Comparison of ENCODE assay signal across 9 mouse cellular contexts in genomic region chr7:113653130-113653529, GRCm38 (mm10).
DNase-seq lines count a peak whose midpoint lies in the region; ATAC-seq and TF ChIP-seq lines count a peak whose summit lies in the region.
"Had no signal": no experiment of that assay in that cellular context is flagged by ENCODE, and none has a peak within 500 bp of the region (broad histone marks: within the 10 kb centered on the region; RNA-seq: fewer than 3 reads in every experiment).

No protein-coding gene starts in this region.

- 26% methylated on average over 5 of the region's 5 CpGs for WGBS in forebrain, embryonic 11.5 days
- WGBS in forebrain, embryonic 15.5 days, result 26% methylated on average over 5 of the region's 5 CpGs
- WGBS in midbrain, embryonic 14.5 days, result 27% methylated on average over 5 of the region's 5 CpGs
- WGBS in midbrain, embryonic 13.5 days, result 25% methylated on average over 5 of the region's 5 CpGs

- H3K9me3 ChIP-seq in forebrain, embryonic 11.5 days (ENCODE audit: control insufficient read depth, low read length), result no peaks in the 10 kb centered on the region
- H3K9me3 ChIP-seq in forebrain, embryonic 15.5 days, result no peaks in the 10 kb centered on the region
- no peaks in the 10 kb centered on the region for H3K9me3 ChIP-seq in midbrain, embryonic 14.5 days (ENCODE audit: control insufficient read depth, low read length)
- H3K9me3 ChIP-seq in midbrain, embryonic 13.5 days, result no peaks in the 10 kb centered on the region
- H3K9me3 ChIP-seq: midbrain, embryonic 12.5 days had no signal

- peak; percentile 75 for TF ChIP-seq CTCF in brain, embryonic 14.5 days (IDR thresholded peaks at IDR 0.05; ENCODE audit: borderline replicate concordance, extremely low read depth, insufficient read depth, insufficient read length)
- TF ChIP-seq CTCF in embryonic fibroblast, embryonic 13.5 days (IDR thresholded peaks at IDR 0.05; ENCODE audit: borderline replicate concordance, insufficient read depth, low read length), result peak; percentile 54; the same call in 1 of the 2 replicates
- TF ChIP-seq CTCF in left cerebral cortex, adult 2 months (IDR thresholded peaks at IDR 0.05), result peak; percentile 70

- no peak overlapping the region for H3K4me2 ChIP-seq in forebrain, embryonic 11.5 days (ENCODE audit: low read depth, low read length, severe bottlenecking)
- no peak overlapping the region for H3K4me2 ChIP-seq in forebrain, embryonic 15.5 days (replicated peaks)
- H3K4me2 ChIP-seq in midbrain, embryonic 14.5 days (ENCODE audit: low read length), result no peak overlapping the region
- H3K4me2 ChIP-seq in midbrain, embryonic 13.5 days (replicated peaks), result no peak overlapping the region
- H3K4me2 ChIP-seq: midbrain, embryonic 12.5 days had no signal

- TF ChIP-seq POLR2A in brain, embryonic 14.5 days (IDR thresholded peaks at IDR 0.05; ENCODE audit: borderline replicate concordance, extremely low read depth, insufficient read depth, insufficient read length, poor library complexity, severe bottlenecking), result no peak
- TF ChIP-seq POLR2A in embryonic fibroblast, embryonic 13.5 days (IDR thresholded peaks at IDR 0.05; ENCODE audit: low read depth, low read length), result no peak

- intact Hi-C loops in left cerebral cortex, adult 2 months (cut with DNase I), result no loop called here

- H3K27me3 ChIP-seq in forebrain, embryonic 11.5 days (ENCODE audit: control insufficient read depth, insufficient read depth, low read length), result no peaks in the 10 kb centered on the region
- no peaks in the 10 kb centered on the region for H3K27me3 ChIP-seq in forebrain, embryonic 15.5 days
- no peaks in the 10 kb centered on the region for H3K27me3 ChIP-seq in midbrain, embryonic 14.5 days (ENCODE audit: control insufficient read depth, insufficient read depth, low read length)
- no peaks in the 10 kb centered on the region for H3K27me3 ChIP-seq in midbrain, embryonic 13.5 days
- H3K27me3 ChIP-seq in splenic B cell, adult 2 months (ENCODE audit: control insufficient read depth, insufficient read depth, low read length, poor library complexity, severe bottlenecking), result no peaks in the 10 kb centered on the region
- H3K27me3 ChIP-seq: midbrain, embryonic 12.5 days had no signal

- H3K36me3 ChIP-seq in forebrain, embryonic 11.5 days (ENCODE audit: control insufficient read depth, insufficient read depth, low read length), result no peaks in the 10 kb centered on the region
- H3K36me3 ChIP-seq in forebrain, embryonic 15.5 days, result no peaks in the 10 kb centered on the region
- no peaks in the 10 kb centered on the region for H3K36me3 ChIP-seq in midbrain, embryonic 14.5 days (ENCODE audit: control insufficient read depth, insufficient read depth, low read length)
- no peaks in the 10 kb centered on the region for H3K36me3 ChIP-seq in midbrain, embryonic 13.5 days
- no peaks in the 10 kb centered on the region for H3K36me3 ChIP-seq in splenic B cell, adult 2 months (ENCODE audit: control insufficient read depth, insufficient read depth, low read length, poor library complexity, severe bottlenecking)
- H3K36me3 ChIP-seq: midbrain, embryonic 12.5 days had no signal

- H3K9ac ChIP-seq in forebrain, embryonic 11.5 days (ENCODE audit: low read length), result no peak overlapping the region
- no peak overlapping the region for H3K9ac ChIP-seq in forebrain, embryonic 15.5 days (replicated peaks)
- H3K9ac ChIP-seq in midbrain, embryonic 14.5 days (replicated peaks; ENCODE audit: low read length), result no peak overlapping the region
- H3K9ac ChIP-seq in midbrain, embryonic 13.5 days (replicated peaks), result no peak overlapping the region
- H3K9ac ChIP-seq: midbrain, embryonic 12.5 days had no signal

- DNase-seq in forebrain, embryonic 11.5 days (ENCODE audit: low spot score), result peak; percentile 68
- DNase-seq in midbrain, embryonic 14.5 days, result peak; percentile 69
- peak; percentile 35 for DNase-seq in brain, embryonic 14.5 days (ENCODE audit: low read depth)
- DNase-seq in left cerebral cortex, adult 2 months (ENCODE audit: extremely low spot score in 1 of 2, low spot score in 2 of 2), result peak; percentile 19 to 39
- DNase-seq in splenic B cell, adult 2 months (ENCODE audit: low read depth, low spot score), result peak; percentile 25

- no peak overlapping the region for H3K4me3 ChIP-seq in forebrain, embryonic 11.5 days (ENCODE audit: low read depth, low read length)
- no peak overlapping the region for H3K4me3 ChIP-seq in forebrain, embryonic 15.5 days
- no peak overlapping the region for H3K4me3 ChIP-seq in midbrain, embryonic 14.5 days (replicated peaks; ENCODE audit: low read depth, low read length)
- no peak overlapping the region for H3K4me3 ChIP-seq in midbrain, embryonic 13.5 days (replicated peaks)
- H3K4me3 ChIP-seq in embryonic fibroblast, embryonic 13.5 days (ENCODE audit: insufficient read depth, low read length), result no peak overlapping the region
- no peak overlapping the region for H3K4me3 ChIP-seq in left cerebral cortex, adult 2 months
- H3K4me3 ChIP-seq: midbrain, embryonic 12.5 days had no signal

- H3K4me1 ChIP-seq in forebrain, embryonic 11.5 days (replicated peaks; ENCODE audit: control insufficient read depth, insufficient read depth, low read length), result no peaks in the 10 kb centered on the region
- H3K4me1 ChIP-seq in forebrain, embryonic 15.5 days, result no peaks in the 10 kb centered on the region
- H3K4me1 ChIP-seq in midbrain, embryonic 14.5 days (ENCODE audit: control insufficient read depth, insufficient read depth, low read length), result no peaks in the 10 kb centered on the region
- H3K4me1 ChIP-seq in midbrain, embryonic 13.5 days (replicated peaks), result no peaks in the 10 kb centered on the region
- H3K4me1 ChIP-seq in embryonic fibroblast, embryonic 13.5 days (ENCODE audit: control insufficient read depth, insufficient read depth, low read length), result no peaks in the 10 kb centered on the region
- H3K4me1 ChIP-seq: midbrain, embryonic 12.5 days had no signal

- H3K27ac ChIP-seq in forebrain, embryonic 11.5 days (ENCODE audit: low read depth, low read length), result no peak overlapping the region
- no peak overlapping the region for H3K27ac ChIP-seq in forebrain, embryonic 15.5 days (replicated peaks)
- no peak overlapping the region for H3K27ac ChIP-seq in midbrain, embryonic 14.5 days (replicated peaks; ENCODE audit: low read depth, low read length)
- no peak overlapping the region for H3K27ac ChIP-seq in midbrain, embryonic 13.5 days
- no peak overlapping the region for H3K27ac ChIP-seq in embryonic fibroblast, embryonic 13.5 days (ENCODE audit: insufficient read depth, low read length)
- no peak overlapping the region for H3K27ac ChIP-seq in left cerebral cortex, adult 2 months
- H3K27ac ChIP-seq: midbrain, embryonic 12.5 days had no signal

- no peak for ATAC-seq in forebrain, embryonic 11.5 days (replicated peaks; ENCODE audit: low FRiP score)
- no peak for ATAC-seq in forebrain, embryonic 15.5 days (replicated peaks)
- ATAC-seq in midbrain, embryonic 14.5 days (ENCODE audit: low FRiP score, low TSS enrichment), result no peak
- ATAC-seq in midbrain, embryonic 13.5 days, result no peak
